Mouse (Mus musculus) layer of hippocampus, adult 11-12 months (tissue): ENCODE data around the gene Tfg.

ENCODE experiments used
- DNase-seq: peaks from one replicate; pipeline ENCODE4 v3.0.0; 2022; ENCODE audit warnings: low spot score

The Tfg gene

DNA sequence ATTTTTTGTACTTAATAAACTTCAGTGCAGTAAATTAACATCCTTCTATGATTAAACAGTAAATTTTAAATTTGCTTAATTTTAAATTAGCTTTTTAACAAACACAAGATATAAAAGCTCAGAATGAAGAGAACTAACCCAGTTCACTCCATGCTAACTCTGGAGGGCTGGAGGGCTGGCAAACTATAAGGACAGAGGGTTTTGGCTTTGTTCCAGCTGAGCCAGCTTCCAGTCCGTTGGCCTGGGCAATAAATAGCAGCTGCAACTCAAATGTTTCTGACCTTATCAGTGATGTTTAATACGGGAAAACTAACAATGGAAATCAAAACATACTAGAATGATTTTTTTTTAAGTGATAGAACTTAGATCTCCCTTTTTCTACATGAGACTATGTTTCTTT, 72.0 kb downstream of the Tfg start:
- DNase-seq: no peak
